Mouse (Mus musculus) intestine, postnatal 0 days (tissue): ENCODE results near the gene Misp. TPM values are rescaled to one million over a fixed set of nuclear protein-coding genes. Genes with fewer than 3 reads are reported as not detected.
A peak's percentile ranks its signal among the peaks of the same experiment; 100 is the strongest.

Source experiments
- ATAC-seq: fragments of 200-750 bp; cut with Nextera tagmentation; 2 replicates; pipeline ENCODE4 v1.8.0; 2017; ENCODE audit warnings: mild to moderate bottlenecking, moderate TSS enrichment, moderate library complexity
- H3K27ac ChIP-seq: fragments of 300-500 bp; sonication (generic); 2 replicates; pipeline ENCODE4 v1.5.1; 2014; ENCODE audit warnings: mild to moderate bottlenecking, low read depth, low read length, moderate library complexity
- H3K27me3 ChIP-seq: fragments of 300-500 bp; sonication (generic); replicated peaks from 2 replicates; pipeline ENCODE4 v1.6.1; 2014; ENCODE audit warnings: low read length, mixed read lengths; ENCODE audit not compliant: control insufficient read depth, insufficient read depth
- H3K36me3 ChIP-seq: fragments of 300-500 bp; sonication (generic); 2 replicates; pipeline ENCODE4 v1.6.1; 2014; ENCODE audit warnings: mild to moderate bottlenecking, moderate library complexity; ENCODE audit not compliant: control insufficient read depth, insufficient read depth
- H3K4me1 ChIP-seq: fragments of 300-500 bp; sonication (generic); replicated peaks from 2 replicates; pipeline ENCODE4 v1.6.1; 2014; ENCODE audit warnings: antibody characterized with exemption, low read length, mixed read lengths; ENCODE audit not compliant: control insufficient read depth, insufficient read depth
- H3K4me2 ChIP-seq: fragments of 300-500 bp; sonication (generic); replicated peaks from 2 replicates; pipeline ENCODE4 v1.6.1; 2014; ENCODE audit warnings: low read depth, mild to moderate bottlenecking, moderate library complexity
- H3K4me3 ChIP-seq: fragments of 300-500 bp; sonication (generic); 2 replicates; pipeline ENCODE4 v1.5.1; 2014; ENCODE audit warnings: low read depth, low read length
- H3K9ac ChIP-seq: fragments of 300-500 bp; sonication (generic); 2 replicates; pipeline ENCODE4 v1.6.1; 2014; ENCODE audit warnings: mild to moderate bottlenecking, low read depth, low read length
- H3K9me3 ChIP-seq: fragments of 300-500 bp; sonication (generic); 2 replicates; pipeline ENCODE4 v1.6.1; 2016; ENCODE audit warnings: mixed run types; ENCODE audit not compliant: control insufficient read depth
- CTCF ChIP-seq: sonication (generic); IDR thresholded peaks from 2 replicates; pipeline ENCODE4 v1.5.1; 2016; ENCODE audit warnings: low read depth, mild to moderate bottlenecking, control low read depth, antibody characterized with exemption, moderate library complexity
- WGBS: fragments of 180-500 bp; shearing (Covaris S2); extraction: QIAGEN DNeasy Blood & Tissue Kit; methylation state at CpG from one replicate; pipeline ENCODE4 v1.1.7; 2014; 5-methylcytosine and 5-hydroxymethylcytosine counted together
- polyA plus RNA-seq: library from polyadenylated mRNA; unstranded; fragments of >200 nt; fragmentation: Nextera tagmentation; extraction: Ambion mirVana; gene quantifications from 2 replicates; pipeline ENCODE4 v1.2.1, GENCODE M21; 2015

Gene Misp
- polyA plus RNA-seq, 1 experiment from 2014 or later = 254 TPM

GRCm38 (mm10) chr10:79861230-79862048, 40.6 kb downstream of the Misp start:
- Histone ChIP-seq H3K36me3 (peaks cover 70% of the 10 kb centered on the region), H3K27me3 (no peaks in the 10 kb centered on the region), H3K27ac (0 out of 2 replicates have a peak overlapping the region, but pooled peaks have one; percentile 36), H3K9me3 (no peaks in the 10 kb centered on the region), H3K4me3 (no peak overlapping the region), H3K4me1 (0 out of 2 replicates have a peak, but pooled peaks cover 5% of the 10 kb centered on the region), H3K9ac (no peak overlapping the region), H3K4me2 (no peak overlapping the region)
- no peak for ATAC-seq
- 59% methylated on average over 25 of the region's 25 CpGs for WGBS
- no peak for TF ChIP-seq CTCF

DNA sequence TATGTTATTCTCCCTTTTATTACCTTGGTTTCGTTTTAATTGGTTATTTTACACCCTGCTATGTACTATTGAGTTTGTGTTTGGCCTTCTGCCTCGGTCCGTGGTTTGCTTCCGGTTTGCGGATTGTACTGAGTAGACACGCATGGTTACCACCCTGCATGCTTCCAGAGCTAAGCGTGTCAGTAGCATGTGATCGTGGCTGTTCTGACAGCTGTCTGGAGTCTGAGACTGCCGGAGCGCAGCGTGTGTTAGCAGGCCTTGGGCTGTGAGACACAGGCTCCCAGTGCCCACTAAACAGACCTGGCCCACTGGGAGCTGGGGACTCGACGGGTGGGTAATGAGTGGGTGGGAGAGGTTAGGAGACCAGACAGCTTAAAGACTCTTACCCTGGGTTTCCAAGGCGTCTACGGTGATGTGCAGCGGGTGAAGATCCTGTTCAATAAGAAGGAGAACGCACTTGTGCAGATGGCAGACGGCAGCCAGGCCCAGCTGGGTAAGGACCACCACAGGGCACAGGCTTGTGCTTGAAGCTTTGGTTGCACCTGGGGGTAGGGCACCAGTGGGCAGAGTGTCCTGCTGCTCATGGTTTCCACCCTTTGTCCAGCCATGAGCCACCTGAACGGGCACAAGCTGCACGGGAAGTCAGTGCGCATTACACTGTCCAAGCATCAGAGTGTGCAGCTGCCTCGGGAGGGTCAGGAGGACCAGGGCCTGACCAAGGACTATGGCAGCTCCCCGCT, 41.4 kb downstream of the Misp start:
- Histone ChIP-seq H3K27ac (0 out of 2 replicates have a peak overlapping the region, but pooled peaks have one; percentile 36), H3K4me1 (no peaks in the 10 kb centered on the region), H3K27me3 (no peaks in the 10 kb centered on the region), H3K9ac (no peak overlapping the region), H3K4me2 (no peak overlapping the region), H3K4me3 (no peak overlapping the region), H3K36me3 (peaks cover 63% of the 10 kb centered on the region), H3K9me3 (no peaks in the 10 kb centered on the region)
- ATAC-seq = no peak
- TF ChIP-seq CTCF = no peak
- 80% methylated on average over 23 of the region's 23 CpGs for WGBS

GRCm38 (mm10) chr10:79862925-79863324, 42.1 kb downstream of the Misp start:
- H3K36me3 ChIP-seq = peaks cover 59% of the 10 kb centered on the region
- 57% methylated on average over 10 of the region's 10 CpGs for WGBS
- H3K4me3 ChIP-seq = no peak overlapping the region
- H3K4me2 ChIP-seq = no peak overlapping the region
- no peaks in the 10 kb centered on the region for H3K4me1 ChIP-seq
- no peak overlapping the region for H3K9ac ChIP-seq
- H3K27me3 ChIP-seq = no peaks in the 10 kb centered on the region
- no peak for ATAC-seq
- no peak overlapping the region for H3K27ac ChIP-seq
- no peaks in the 10 kb centered on the region for H3K9me3 ChIP-seq
- TF ChIP-seq CTCF = no peak

DNA sequence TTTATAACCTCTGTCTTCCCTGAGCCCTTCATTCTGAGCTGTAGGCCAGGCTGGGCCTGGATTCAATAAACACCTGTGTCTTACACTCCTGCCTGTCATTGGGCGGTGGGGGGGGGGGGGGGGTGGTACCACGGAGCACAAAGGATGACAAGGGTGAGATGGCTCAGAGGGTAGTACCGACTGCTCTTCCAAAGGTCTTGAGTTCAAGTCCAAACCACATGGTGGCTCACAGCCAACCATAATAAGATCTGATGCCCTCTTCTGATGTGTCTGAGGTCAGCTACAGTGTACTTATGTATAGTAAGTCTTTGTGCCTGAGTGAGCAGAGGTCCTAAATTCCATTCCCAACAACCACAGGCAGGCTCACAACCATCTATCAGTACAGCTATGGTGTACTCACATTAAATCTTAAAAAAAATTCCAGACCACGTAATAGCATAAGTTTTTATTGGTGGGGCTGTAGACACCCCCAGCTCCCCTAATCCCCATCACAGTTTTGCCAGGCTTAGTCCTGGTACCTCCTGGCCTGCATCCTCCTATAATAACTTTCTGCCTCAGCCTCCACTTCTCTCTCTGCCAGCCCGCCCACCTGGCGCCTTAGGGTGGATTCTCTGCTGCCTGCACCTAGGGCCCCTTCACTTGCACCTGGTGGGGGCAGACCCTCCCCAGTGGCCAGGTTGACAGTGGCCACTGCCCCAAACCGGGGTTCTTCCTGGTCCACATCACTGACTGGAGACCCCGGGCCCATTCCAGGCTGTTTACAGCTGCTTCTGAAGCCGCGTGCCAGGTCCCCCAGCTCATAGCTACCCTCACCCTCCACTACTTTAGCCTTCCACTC, 43.8 kb downstream of the Misp start:
- TF ChIP-seq CTCF = no peak
- no peaks in the 10 kb centered on the region for H3K27me3 ChIP-seq
- no peak overlapping the region for H3K4me2 ChIP-seq
- H3K9ac ChIP-seq = no peak overlapping the region
- H3K4me1 ChIP-seq = no peaks in the 10 kb centered on the region
- 44% methylated on average over 10 of the region's 10 CpGs for WGBS
- peak overlapping the region; percentile 1; the same call in 1 of the 2 replicates for H3K27ac ChIP-seq
- H3K9me3 ChIP-seq = no peaks in the 10 kb centered on the region
- H3K4me3 ChIP-seq = no peak overlapping the region
- ATAC-seq = peak; percentile 5; the same call in 1 of the 2 replicates
- peaks cover 48% of the 10 kb centered on the region for H3K36me3 ChIP-seq

GRCm38 (mm10) chr10:79865189-79865601, 44.4 kb downstream of the Misp start:
- no peak for TF ChIP-seq CTCF
- 41% methylated on average over 12 of the region's 12 CpGs for WGBS
- no peaks in the 10 kb centered on the region for H3K27me3 ChIP-seq
- ATAC-seq = peak; percentile 26
- no peak overlapping the region for H3K4me3 ChIP-seq
- no peaks in the 10 kb centered on the region for H3K4me1 ChIP-seq
- H3K9ac ChIP-seq = no peak overlapping the region
- peak overlapping the region; percentile 1; the same call in 1 of the 2 replicates for H3K27ac ChIP-seq
- peaks cover 42% of the 10 kb centered on the region for H3K36me3 ChIP-seq
- no peaks in the 10 kb centered on the region for H3K9me3 ChIP-seq
- no peak overlapping the region; the same call in 1 of the 2 replicates for H3K4me2 ChIP-seq
